In genomic region chr5:98812380-98812779, GRCm38 (mm10) we compare ENCODE assay signal across 25 mouse cellular contexts.
"Had no signal": no experiment of that assay in that cellular context is flagged by ENCODE, and none has a peak within 500 bp of the region (broad histone marks: within the 10 kb centered on the region; RNA-seq: fewer than 3 reads in every experiment).

No protein-coding gene starts in this region.

- DNase-seq: forebrain, postnatal 0 days; gastrocnemius, postnatal 14 days; gastrocnemius, postnatal 36 days; heart, adult 11 months; heart, adult 2 months; heart, postnatal 14 days; heart, postnatal 36 days; kidney, adult 11 months; kidney, adult 2 months; kidney, adult 9 months; kidney, postnatal 14 days; kidney, postnatal 36 days; layer of hippocampus, adult 9-11 months had no signal

- H3K27me3 ChIP-seq: heart, embryonic 13.5 days; heart, embryonic 15.5 days; hindbrain, embryonic 13.5 days; hindbrain, embryonic 15.5 days; kidney, embryonic 15.5 days; limb, embryonic 12.5 days had no signal

- ATAC-seq: forebrain, postnatal 0 days; hindbrain, postnatal 0 days; intestine, embryonic 16.5 days had no signal

- H3K4me1 ChIP-seq: heart, embryonic 13.5 days; heart, embryonic 15.5 days; hindbrain, embryonic 15.5 days; limb, embryonic 10.5 days; limb, embryonic 12.5 days had no signal

- H3K9ac ChIP-seq: forebrain, postnatal 0 days; heart, embryonic 13.5 days; heart, embryonic 15.5 days; hindbrain, embryonic 13.5 days; hindbrain, embryonic 15.5 days; kidney, embryonic 15.5 days; limb, embryonic 12.5 days had no signal

- H3K9me3 ChIP-seq: heart, embryonic 13.5 days; heart, embryonic 15.5 days; kidney, embryonic 15.5 days; limb, embryonic 10.5 days had no signal

- H3K4me2 ChIP-seq: heart, embryonic 11.5 days; heart, embryonic 13.5 days; heart, embryonic 15.5 days; hindbrain, embryonic 13.5 days; hindbrain, embryonic 15.5 days; kidney, embryonic 15.5 days; limb, embryonic 12.5 days had no signal

- H3K4me3 ChIP-seq: heart, adult 2 months; heart, embryonic 13.5 days; heart, embryonic 15.5 days; hindbrain, embryonic 13.5 days; hindbrain, embryonic 15.5 days; kidney, embryonic 15.5 days; left cerebral cortex, adult 2 months; limb, embryonic 10.5 days; limb, embryonic 12.5 days had no signal

- H3K36me3 ChIP-seq: heart, embryonic 13.5 days; heart, embryonic 15.5 days; hindbrain, embryonic 13.5 days; hindbrain, embryonic 15.5 days; kidney, embryonic 15.5 days; limb, embryonic 10.5 days; limb, embryonic 12.5 days had no signal

- H3K27ac ChIP-seq: heart, adult 2 months; heart, embryonic 13.5 days; heart, embryonic 15.5 days; hindbrain, embryonic 13.5 days; hindbrain, embryonic 15.5 days; hindbrain, postnatal 0 days; kidney, embryonic 15.5 days; kidney, postnatal 0 days; left cerebral cortex, adult 2 months; limb, embryonic 10.5 days; limb, embryonic 12.5 days had no signal
